Mouse (Mus musculus) MEL (cell line): ENCODE results near the gene Ppp1r27. TPM values are rescaled to one million over a fixed set of nuclear protein-coding genes. Genes with fewer than 3 reads are reported as not detected.

Experiments used
- DNase-seq: peaks from one replicate; pipeline ENCODE4 v3.0.0; 2011; ENCODE audit warnings: low read depth, low spot score
- H3K27ac ChIP-seq: 2 replicates; pipeline ENCODE4 v1.5.1; 2012; ENCODE audit warnings: low read depth, mild to moderate bottlenecking, control low read depth, low read length, moderate library complexity; ENCODE audit not compliant: control insufficient read depth
- H3K27me3 ChIP-seq, 2 experiments: fragments of 150-350 bp in 1 of 2; sonication (generic) in 1 of 2; 2 replicates each; pipeline ENCODE4 v1.6.1; 2012; ENCODE audit warnings: low read length in 2 of 2, mild to moderate bottlenecking in 2 of 2, improper control_type of control experiment in 1 of 2, moderate library complexity in 1 of 2; ENCODE audit not compliant: insufficient read depth in 2 of 2, control insufficient read depth in 1 of 2
- H3K36me3 ChIP-seq, 2 experiments: 2 replicates each; pipeline ENCODE4 v1.6.1; 2012 to 2014; ENCODE audit warnings: low read length in 2 of 2, improper control_type of control experiment in 1 of 2, inconsistent platforms in 1 of 2, mild to moderate bottlenecking in 1 of 2; ENCODE audit not compliant: insufficient read depth in 2 of 2, control insufficient read depth in 1 of 2
- H3K4me1 ChIP-seq, 2 experiments: fragments of 150-350 bp in 1 of 2; sonication (generic) in 1 of 2; 2 replicates each; pipeline ENCODE4 v1.6.1; 2012; ENCODE audit warnings: low read length in 2 of 2, improper control_type of control experiment in 1 of 2, mild to moderate bottlenecking in 1 of 2; ENCODE audit not compliant: insufficient read depth in 2 of 2, control insufficient read depth in 1 of 2
- H3K4me3 ChIP-seq, 2 experiments: fragments of 150-350 bp in 1 of 2; sonication (generic) in 1 of 2; 2 replicates each; pipeline ENCODE4 v1.5.1; 2012; ENCODE audit warnings: low read depth in 2 of 2, low read length in 2 of 2, mild to moderate bottlenecking in 2 of 2, moderate library complexity in 2 of 2, control low read depth in 1 of 2, improper control_type of control experiment in 1 of 2; ENCODE audit not compliant: control insufficient read depth in 1 of 2, insufficient read depth in 1 of 2
- H3K79me2 ChIP-seq: 2 replicates; pipeline ENCODE4 v1.6.1; 2012; ENCODE audit warnings: mild to moderate bottlenecking, low read length, moderate library complexity; ENCODE audit not compliant: control insufficient read depth, poor library complexity, insufficient read depth
- H3K9ac ChIP-seq: 2 replicates; pipeline ENCODE4 v1.6.1; 2012; ENCODE audit warnings: low read depth, mild to moderate bottlenecking, control low read depth, low read length, moderate library complexity; ENCODE audit not compliant: control insufficient read depth, poor library complexity, severe bottlenecking
- H3K9me3 ChIP-seq: fragments of 150-350 bp; sonication (generic); replicated peaks from 2 replicates; pipeline ENCODE4 v1.6.1; 2012; ENCODE audit warnings: mild to moderate bottlenecking, low read length, improper control_type of control experiment, moderate library complexity; ENCODE audit not compliant: insufficient read depth
- BHLHE40 ChIP-seq: IDR thresholded peaks from 2 replicates; pipeline ENCODE4 v1.6.1; 2012; ENCODE audit warnings: low read depth, mild to moderate bottlenecking, inconsistent platforms, low read length, improper control_type of control experiment, borderline replicate concordance
- CHD1 ChIP-seq: IDR thresholded peaks from 2 replicates; pipeline ENCODE4 v1.6.1; 2012; ENCODE audit warnings: low read depth, mild to moderate bottlenecking, inconsistent platforms, low read length, improper control_type of control experiment
- CHD2 ChIP-seq: IDR thresholded peaks from 2 replicates; pipeline ENCODE4 v1.6.1; 2011; ENCODE audit warnings: low read length, improper control_type of control experiment
- CTCF ChIP-seq, 3 experiments: IDR thresholded peaks in 2 of 3; conservative IDR thresholded peaks in 1 of 3; 2 replicates each; pipeline ENCODE4 v1.5.1; 2011 to 2012; ENCODE audit warnings: low read length in 3 of 3, low read depth in 2 of 3, mild to moderate bottlenecking in 2 of 3, improper control_type of control experiment in 1 of 3, inconsistent platforms in 1 of 3, mixed read lengths in 1 of 3, moderate library complexity in 1 of 3; ENCODE audit not compliant: control insufficient read depth in 1 of 3, insufficient read depth in 1 of 3, poor library complexity in 1 of 3, severe bottlenecking in 1 of 3
- E2F4 ChIP-seq: IDR thresholded peaks from 2 replicates; pipeline ENCODE4 v1.6.1; 2011; ENCODE audit warnings: low read depth, low read length, improper control_type of control experiment, borderline replicate concordance
- EP300 ChIP-seq, 2 experiments: IDR thresholded peaks; 2 replicates each; pipeline ENCODE4 v1.6.1; 2011; ENCODE audit warnings: improper control_type of control experiment in 2 of 2, low read length in 2 of 2, low read depth in 1 of 2, mild to moderate bottlenecking in 1 of 2
- ETS1 ChIP-seq: IDR thresholded peaks from 2 replicates; pipeline ENCODE4 v1.6.1; 2012; ENCODE audit warnings: low read depth, mild to moderate bottlenecking, inconsistent platforms, low read length, improper control_type of control experiment, moderate library complexity
- GABPA ChIP-seq: IDR thresholded peaks from 2 replicates; pipeline ENCODE4 v1.6.1; 2012; ENCODE audit warnings: low read depth, mild to moderate bottlenecking, inconsistent platforms, low read length, improper control_type of control experiment, moderate library complexity
- GATA1 ChIP-seq: IDR thresholded peaks from 2 replicates; pipeline ENCODE4 v1.6.1; 2011; ENCODE audit warnings: low read depth, low read length, improper control_type of control experiment
- HCFC1 ChIP-seq: IDR thresholded peaks from 2 replicates; pipeline ENCODE4 v1.6.1; 2012; ENCODE audit warnings: low read depth, mild to moderate bottlenecking, inconsistent platforms, low read length, improper control_type of control experiment, moderate library complexity
- JUND ChIP-seq: IDR thresholded peaks from 2 replicates; pipeline ENCODE4 v1.6.1; 2011; ENCODE audit warnings: low read depth, mild to moderate bottlenecking, improper control_type of control experiment, low read length
- MAX ChIP-seq: IDR thresholded peaks from 2 replicates; pipeline ENCODE4 v1.6.1; 2011; ENCODE audit warnings: low read length, improper control_type of control experiment
- MEF2A ChIP-seq: IDR thresholded peaks from 2 replicates; pipeline ENCODE4 v1.6.1; 2014; ENCODE audit warnings: low read depth, mild to moderate bottlenecking, inconsistent platforms, low read length, improper control_type of control experiment; ENCODE audit not compliant: poor library complexity, insufficient replicate concordance, severe bottlenecking; ENCODE audit errors: extremely low read depth
- MXI1 ChIP-seq: IDR thresholded peaks from 2 replicates; pipeline ENCODE4 v1.6.1; 2011; ENCODE audit warnings: mild to moderate bottlenecking, low read depth, low read length, improper control_type of control experiment
- MYB ChIP-seq: IDR thresholded peaks from 2 replicates; pipeline ENCODE4 v1.6.1; 2011; ENCODE audit warnings: mild to moderate bottlenecking, low read depth, low read length, improper control_type of control experiment
- MYC ChIP-seq: IDR thresholded peaks from 2 replicates; pipeline ENCODE4 v1.6.1; 2011; ENCODE audit warnings: low read depth, mild to moderate bottlenecking, low read length, improper control_type of control experiment, moderate library complexity
- NELFE ChIP-seq: IDR thresholded peaks from 2 replicates; pipeline ENCODE4 v1.6.1; 2011; ENCODE audit warnings: low read depth, low read length, improper control_type of control experiment
- POLR2A ChIP-seq, 2 experiments: IDR thresholded peaks; 2 replicates each; pipeline ENCODE4 v1.6.1; 2011 to 2012; ENCODE audit warnings: low read length in 2 of 2, mild to moderate bottlenecking in 2 of 2, control low read depth in 1 of 2, improper control_type of control experiment in 1 of 2, low read depth in 1 of 2, moderate library complexity in 1 of 2; ENCODE audit not compliant: control insufficient read depth in 1 of 2, insufficient read depth in 1 of 2, poor library complexity in 1 of 2
- POLR2AphosphoS5 ChIP-seq: IDR thresholded peaks from 2 replicates; pipeline ENCODE4 v1.6.1; 2012; ENCODE audit warnings: low read depth, borderline replicate concordance, mild to moderate bottlenecking, inconsistent platforms, low read length, moderate library complexity, mixed read lengths
- RAD21 ChIP-seq: IDR thresholded peaks from 2 replicates; pipeline ENCODE4 v1.6.1; 2011; ENCODE audit warnings: mild to moderate bottlenecking, low read depth, low read length, improper control_type of control experiment
- SIN3A ChIP-seq: IDR thresholded peaks from 2 replicates; pipeline ENCODE4 v1.6.1; 2012; ENCODE audit warnings: low read length, improper control_type of control experiment, inconsistent platforms
- SMC3 ChIP-seq: IDR thresholded peaks from 2 replicates; pipeline ENCODE4 v1.6.1; 2011; ENCODE audit warnings: low read depth, low read length, improper control_type of control experiment
- TAL1 ChIP-seq: IDR thresholded peaks from 2 replicates; pipeline ENCODE4 v1.6.1; 2012; ENCODE audit warnings: mild to moderate bottlenecking, inconsistent platforms, low read length, moderate library complexity, mixed read lengths
- TCF12 ChIP-seq: IDR thresholded peaks from 2 replicates; pipeline ENCODE4 v1.6.1; 2014; ENCODE audit warnings: low read depth, mild to moderate bottlenecking, inconsistent platforms, low read length, improper control_type of control experiment, moderate library complexity
- UBTF ChIP-seq: IDR thresholded peaks from 2 replicates; pipeline ENCODE4 v1.6.1; 2012; ENCODE audit warnings: low read depth, mild to moderate bottlenecking, inconsistent platforms, low read length, improper control_type of control experiment, moderate library complexity, borderline replicate concordance; ENCODE audit not compliant: insufficient read depth
- USF1 ChIP-seq: IDR thresholded peaks from 2 replicates; pipeline ENCODE4 v1.6.1; 2014; ENCODE audit warnings: low read depth, mild to moderate bottlenecking, inconsistent platforms, low read length, improper control_type of control experiment, moderate library complexity
- ZC3H11A ChIP-seq: IDR thresholded peaks from 2 replicates; pipeline ENCODE4 v1.6.1; 2012; ENCODE audit warnings: low read depth, mild to moderate bottlenecking, inconsistent platforms, low read length, improper control_type of control experiment
- ZKSCAN1 ChIP-seq: IDR thresholded peaks from 2 replicates; pipeline ENCODE4 v1.6.1; 2012; ENCODE audit warnings: low read depth, mild to moderate bottlenecking, inconsistent platforms, low read length, improper control_type of control experiment, moderate library complexity
- ZMIZ1 ChIP-seq: IDR thresholded peaks from 2 replicates; pipeline ENCODE4 v1.6.1; 2012; ENCODE audit warnings: low read depth, mild to moderate bottlenecking, inconsistent platforms, low read length, improper control_type of control experiment, moderate library complexity
- ZNF384 ChIP-seq: IDR thresholded peaks from 2 replicates; pipeline ENCODE4 v1.6.1; 2012; ENCODE audit warnings: low read depth, mild to moderate bottlenecking, inconsistent platforms, low read length, improper control_type of control experiment
- polyA plus RNA-seq, 2 experiments: library from polyadenylated mRNA; stranded (reverse) in 1 of 2; unstranded in 1 of 2; fragments of >175 nt in 1 of 2; fragments of >200 nt in 1 of 2; gene quantifications; 2 replicates each; pipeline versions ENCODE4 v1.2.1 to v1.2.4; 2012; ENCODE audit warnings: low replicate concordance in 2 of 2, low read depth in 1 of 2; ENCODE audit not compliant: insufficient read length in 2 of 2, insufficient read depth in 1 of 2, missing spikeins in 1 of 2
- total RNA-seq: library from RNA; depleted of rRNA; stranded (reverse); fragments of 300-350 nt; gene quantifications from 2 replicates; pipeline ENCODE4 v1.2.3, GENCODE M21; 2012

The Ppp1r27 gene
- total and polyA plus RNA-seq, 3 experiments, result not detected

DNA sequence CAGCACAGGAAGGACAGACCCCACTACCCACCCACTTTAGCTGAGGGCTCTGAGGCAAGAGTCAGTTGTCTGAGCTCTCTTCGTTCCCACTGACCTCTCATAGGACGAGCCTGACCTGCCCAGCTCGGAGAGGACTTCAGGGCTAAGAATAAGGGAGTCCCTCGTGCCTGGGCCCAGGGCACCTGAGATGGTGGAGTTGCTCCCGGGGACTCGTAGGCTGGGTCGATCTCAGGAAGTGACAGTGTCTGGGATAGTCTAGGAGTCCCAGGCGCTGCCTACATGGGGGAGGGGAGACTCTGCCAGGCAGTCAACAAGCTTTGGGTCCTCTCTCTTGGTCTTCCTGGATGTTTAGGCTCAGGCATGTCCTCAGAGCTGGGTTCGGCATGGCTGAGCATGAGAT, 30.4 kb downstream of the Ppp1r27 start:
- Histone ChIP-seq H3K9ac (no peak overlapping the region), H3K27ac (no peak overlapping the region), H3K36me3 (peaks cover 0 to 8% of the 10 kb centered on the region in 2 experiments; a peak in 2 of 4 replicates), H3K27me3 (no peaks in the 10 kb centered on the region), H3K4me3 (no peak overlapping the region), H3K79me2 (no peaks in the 10 kb centered on the region), H3K4me1 (peaks cover 5 to 10% of the 10 kb centered on the region in 2 experiments), H3K9me3 (no peaks in the 10 kb centered on the region)
- TF ChIP-seq SMC3 (no peak), CHD1 (no peak), TCF12 (no peak), BHLHE40 (no peak), SIN3A (no peak), HCFC1 (no peak), MEF2A (no peak), POLR2AphosphoS5 (no peak), CHD2 (no peak), JUND (no peak), RAD21 (no peak), MYB (no peak), E2F4 (no peak), GABPA (no peak), MYC (no peak), GATA1 (no peak), POLR2A (IDR thresholded peaks at IDR 0.05; ENCODE audit: control insufficient read depth in 1 of 2, insufficient read depth in 1 of 2, low read depth in 1 of 2, low read length in 2 of 2, poor library complexity in 1 of 2) (no peak), ZMIZ1 (no peak), USF1 (no peak)
- DNase-seq, result no peak

DNA sequence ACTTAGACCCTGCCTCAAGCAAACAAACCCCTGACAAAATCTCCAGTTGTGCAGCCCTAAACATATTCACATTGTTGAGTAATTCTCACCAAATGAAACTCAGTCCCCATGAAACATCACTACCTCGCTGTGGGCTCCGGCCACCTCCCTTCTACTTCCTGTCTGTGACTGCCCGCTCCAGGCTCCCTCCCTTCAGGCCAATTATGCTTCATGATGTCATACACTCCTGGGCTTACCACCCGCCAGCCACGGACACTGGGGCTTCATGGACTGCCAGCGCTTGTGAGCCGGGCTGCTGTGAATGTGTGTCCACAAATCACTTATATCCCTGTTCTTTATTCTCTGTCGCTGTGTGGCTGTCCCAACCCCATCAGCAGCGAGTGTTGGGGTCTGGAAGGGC, 31.2 kb downstream of the Ppp1r27 start:
- no peak for DNase-seq
- Histone ChIP-seq H3K36me3 (peaks cover 0 to 8% of the 10 kb centered on the region in 2 experiments; a peak in 2 of 4 replicates), H3K79me2 (no peaks in the 10 kb centered on the region), H3K27ac (no peak overlapping the region), H3K9me3 (no peaks in the 10 kb centered on the region), H3K27me3 (no peaks in the 10 kb centered on the region), H3K9ac (no peak overlapping the region), H3K4me1 (peaks cover 5 to 11% of the 10 kb centered on the region in 2 experiments), H3K4me3 (no peak overlapping the region)
- TF ChIP-seq GABPA, result no peak
- TF ChIP-seq E2F4, result no peak
- TF ChIP-seq CTCF (IDR thresholded peaks at IDR 0.05 in 2 of 3, conservative IDR thresholded peaks at IDR 0.05 in 1 of 3; ENCODE audit: control insufficient read depth in 1 of 3, insufficient read depth in 1 of 3, low read depth in 2 of 3, low read length in 3 of 3, poor library complexity in 1 of 3, severe bottlenecking in 1 of 3), result no peak
- TF ChIP-seq NELFE, result no peak
- no peak for TF ChIP-seq MXI1
- TF ChIP-seq TAL1, result no peak
- TF ChIP-seq MYB, result no peak
- no peak for TF ChIP-seq TCF12
- TF ChIP-seq ZKSCAN1, result no peak
- TF ChIP-seq POLR2AphosphoS5, result no peak
- TF ChIP-seq MYC, result no peak
- no peak for TF ChIP-seq CHD2
- no peak for TF ChIP-seq MAX
- no peak for TF ChIP-seq ETS1
- TF ChIP-seq UBTF, result no peak
- no peak for TF ChIP-seq EP300 (IDR thresholded peaks at IDR 0.05; ENCODE audit: low read depth in 1 of 2, low read length in 2 of 2)
- no peak for TF ChIP-seq ZNF384
- no peak for TF ChIP-seq ZC3H11A
